Mouse (Mus musculus): ENCODE measurements at regions not wholly inside any gene's neighbourhood (a gene's known extent, or its start where the extent isn't known, plus 50 kb on each side); places are given as distances from the start of the nearest gene placed in this dataset.

GRCm38 (mm10) chr3:154387271-154387670, 56.8 kb upstream of the Lhx8 start:
- DNase-seq = no peak

DNA sequence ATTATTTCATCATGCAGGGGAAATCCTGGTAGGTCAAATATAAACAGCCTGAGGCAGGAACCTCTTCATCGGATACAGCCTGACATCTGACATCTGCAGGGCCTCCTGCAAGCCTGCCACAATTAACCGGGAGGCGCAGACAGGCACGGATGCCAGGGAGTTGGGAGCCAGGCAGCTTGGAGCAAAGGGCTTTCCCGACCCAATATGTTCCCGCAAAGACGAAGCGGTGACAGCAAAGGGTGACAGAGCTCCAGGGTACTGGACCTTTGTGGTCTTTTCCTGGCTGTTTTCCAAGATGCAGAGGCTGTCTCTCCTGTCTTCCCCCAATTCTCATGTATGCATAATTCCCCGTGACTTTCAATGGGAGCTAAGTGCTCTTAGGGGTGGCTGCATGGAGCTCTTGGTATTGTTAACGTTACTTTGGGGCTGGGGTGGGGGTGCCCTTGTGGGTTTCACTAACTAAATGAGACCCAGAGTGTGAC, 55.4 kb upstream of the Lhx8 start:
- DNase-seq = no peak

DNA sequence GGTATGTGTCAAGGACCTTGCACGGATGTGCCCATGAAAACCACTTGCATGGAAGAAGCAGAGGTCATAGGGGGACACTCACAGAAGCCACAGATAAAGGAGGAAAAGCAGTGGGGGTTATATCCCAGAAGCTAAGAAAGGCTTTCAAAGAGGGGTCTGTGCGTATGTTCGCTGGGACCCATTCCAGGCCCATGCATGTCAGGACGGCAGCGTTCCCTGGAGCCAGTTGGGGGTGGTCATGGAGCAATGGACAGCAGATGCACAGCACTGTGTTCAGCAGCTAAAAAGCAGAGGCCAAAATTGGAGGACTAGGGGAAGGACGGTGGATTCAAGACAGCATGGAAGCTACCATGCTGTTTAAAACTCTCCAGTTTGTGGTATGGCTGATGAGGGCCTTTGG, 52.4 kb upstream of the Lhx8 start:
- no peak for DNase-seq

- DNase-seq = no peak
Measured at GRCm38 (mm10) chr3:154381561-154381960, 51.1 kb upstream of the Lhx8 start.
